Mouse (Mus musculus): ENCODE results near the gene Slc1a7.
A peak's percentile ranks its signal among the peaks of the same experiment; 100 is the strongest.

The Slc1a7 gene

DNA sequence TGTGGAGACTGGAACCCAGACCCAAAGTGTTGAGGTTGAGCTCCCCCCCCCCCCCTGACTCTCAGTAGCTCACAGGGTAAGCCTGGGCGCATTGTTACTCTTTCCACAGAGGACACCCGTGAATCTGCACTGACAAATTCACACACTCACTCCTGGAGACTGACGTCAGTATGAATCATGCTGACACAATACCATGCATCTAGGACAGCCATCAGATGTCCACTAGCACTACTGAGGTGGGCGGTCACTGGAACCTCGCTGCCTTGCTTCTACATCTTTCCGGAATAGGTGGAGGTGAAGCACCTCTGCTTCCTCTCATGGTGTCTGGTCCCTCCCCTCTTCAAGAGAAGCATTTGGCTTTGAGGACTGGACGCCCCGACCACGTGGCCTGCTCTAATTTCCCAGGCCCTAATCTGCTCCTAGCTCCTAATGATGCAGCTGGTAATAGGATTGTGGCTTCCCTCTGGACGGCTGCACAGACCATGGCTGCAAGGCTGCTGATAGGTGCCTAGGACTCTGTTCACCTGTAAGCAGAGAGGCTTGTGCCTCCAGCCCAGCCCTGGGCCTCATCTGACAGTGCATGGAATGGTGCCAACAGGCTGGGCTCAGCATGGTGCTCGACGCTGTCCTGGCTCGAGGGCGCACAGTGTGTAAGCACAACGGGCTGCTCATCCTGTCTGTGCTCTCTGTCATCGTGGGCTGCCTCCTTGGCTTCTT, at the start of gene Slc1a7:
Gene Slc1a7 (plus strand): TSS at position 367 of the 717 bp plus-strand sequence.
- no peak for DNase-seq

DNA sequence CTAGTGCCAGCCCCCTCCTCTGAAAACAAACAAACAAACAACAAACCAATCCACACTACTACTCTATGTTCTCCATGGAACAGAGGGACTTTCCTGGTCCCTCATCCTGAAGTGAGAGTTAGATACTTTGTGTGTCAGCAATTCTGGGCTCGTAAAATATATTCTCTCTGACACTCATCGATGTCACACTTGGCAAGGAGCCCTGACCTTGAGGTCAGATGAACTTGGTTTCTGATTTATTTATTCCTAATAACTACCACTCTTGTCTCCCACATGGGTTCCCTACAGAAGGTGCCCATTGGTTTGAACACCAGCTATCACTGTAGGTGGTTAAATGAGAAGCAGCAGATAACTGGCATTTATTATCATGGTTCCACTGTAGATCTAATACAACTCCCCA, 47.8 kb upstream of the Slc1a7 start:
- peak; percentile 30 for DNase-seq

DNA sequence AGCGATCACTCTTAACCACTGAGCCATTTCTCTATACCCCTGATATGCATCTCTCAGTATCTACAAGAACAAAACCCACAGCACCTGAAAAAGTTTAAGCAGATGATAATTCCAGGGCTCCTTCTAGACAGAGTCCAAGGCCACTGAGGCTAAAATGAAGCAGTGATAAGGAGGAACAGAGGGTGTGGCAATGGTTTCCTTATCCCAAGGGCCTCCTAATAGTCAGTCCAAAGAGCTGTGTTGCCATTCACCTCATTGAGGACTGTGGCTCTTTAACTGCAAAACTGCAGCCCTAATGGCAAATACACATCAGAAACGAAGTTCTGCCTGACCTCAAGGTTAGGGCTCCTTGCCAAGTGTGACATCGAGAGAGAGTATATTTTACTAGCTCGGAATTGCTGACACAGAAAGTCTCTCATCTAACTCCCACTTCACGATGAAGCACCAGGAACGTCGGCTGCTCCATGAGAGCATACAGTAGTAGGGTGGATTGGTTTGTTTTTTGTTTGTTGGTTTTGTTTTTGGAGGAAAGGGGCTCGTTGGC, 46.9 kb upstream of the Slc1a7 start:
- DNase-seq = peak; percentile 79

DNA sequence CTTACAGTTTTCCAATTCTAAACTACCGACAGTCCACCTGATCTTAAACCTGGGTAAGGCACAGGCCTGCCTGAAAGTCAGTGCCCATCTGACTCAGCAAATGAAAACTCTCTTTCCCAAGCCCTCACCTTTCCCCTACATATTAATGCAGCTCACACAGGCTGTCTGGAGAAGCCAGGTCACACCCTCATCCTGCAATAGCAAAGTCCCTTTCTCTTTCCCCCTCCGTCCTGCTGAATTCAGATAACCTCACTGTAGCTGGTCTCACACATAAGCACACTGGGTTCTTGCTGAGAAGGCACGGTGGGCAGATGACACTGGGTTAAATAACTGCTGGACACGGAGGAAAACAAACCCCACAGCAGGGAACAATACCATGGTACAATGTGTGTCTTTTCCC, 46.2 kb upstream of the Slc1a7 start:
- DNase-seq = peak; percentile 89

DNA sequence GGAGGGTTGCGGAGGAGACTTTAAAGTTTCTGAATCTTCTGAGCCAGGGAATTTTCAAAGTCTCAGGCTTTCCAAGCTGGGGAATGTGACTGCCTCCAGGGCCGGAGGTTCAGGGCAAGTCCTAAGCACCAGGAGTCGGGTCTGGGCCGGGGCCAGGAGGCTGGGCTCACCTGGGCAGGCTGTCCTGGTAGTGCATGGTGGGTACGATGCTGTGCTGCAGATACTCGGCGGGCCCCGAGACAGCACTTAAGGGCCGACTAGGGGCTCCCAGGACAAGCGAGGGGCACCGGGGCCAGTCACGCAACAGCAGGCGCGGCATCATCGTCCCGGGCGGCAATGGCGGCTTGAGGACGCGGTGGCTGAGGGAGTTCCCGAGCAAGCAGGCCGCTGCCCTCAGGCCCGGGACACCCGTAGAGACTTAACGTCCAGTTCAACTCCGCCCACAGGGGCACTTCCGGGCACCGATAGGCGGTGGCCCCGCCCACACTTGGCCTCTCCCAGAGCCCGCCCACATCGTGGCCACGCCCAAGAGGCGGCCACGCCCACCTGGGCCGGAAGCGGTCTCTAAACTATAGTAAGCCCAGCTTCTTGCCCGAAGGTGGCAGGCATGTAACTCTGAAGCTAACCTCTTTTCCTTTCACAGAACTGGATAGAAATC, 44.9 kb upstream of the Slc1a7 start, which contains the start of gene Cpt2:
Gene Cpt2 (minus strand): TSS at position 466 of the 658 bp plus-strand sequence.
- peak; percentile 98 for DNase-seq

DNA sequence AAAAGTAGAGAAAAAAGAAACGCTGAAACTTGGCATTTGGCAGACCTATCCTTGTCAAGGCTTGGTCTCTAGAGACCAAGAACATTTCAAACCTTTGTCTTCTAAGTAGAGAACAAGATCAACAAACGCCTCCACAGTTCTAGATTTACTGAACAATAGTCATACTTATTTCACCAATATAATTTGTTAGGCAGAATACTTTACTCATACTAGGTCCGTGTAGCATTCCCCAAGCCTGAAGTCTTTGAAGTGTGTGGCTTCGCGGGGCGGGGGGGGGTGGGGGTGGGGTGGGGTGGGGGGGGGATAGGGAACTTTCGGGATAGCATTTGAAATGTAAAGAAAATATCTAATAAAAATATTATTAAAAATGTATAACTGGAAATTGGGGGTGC, 44.3 kb upstream of the Slc1a7 start:
- DNase-seq = no peak

DNA sequence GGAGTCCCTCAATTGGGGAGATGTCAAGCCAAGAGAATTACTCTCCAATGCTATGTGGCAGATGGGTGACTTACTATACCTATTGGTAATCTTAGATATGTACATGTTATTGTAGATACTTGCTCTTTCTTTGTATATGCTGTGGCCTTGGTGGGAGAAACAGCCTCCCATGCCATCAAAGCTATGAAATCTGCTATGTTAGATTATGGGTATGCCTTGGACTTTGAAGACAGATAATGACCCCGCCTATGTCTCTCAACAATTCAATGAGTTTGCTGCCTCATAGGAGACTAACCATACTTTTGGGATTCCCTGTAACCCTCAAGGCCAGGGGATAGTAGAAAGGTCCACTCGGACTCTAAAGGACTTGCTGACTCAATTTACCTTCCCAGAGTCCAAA, 39.9 kb upstream of the Slc1a7 start:
- DNase-seq = no peak

DNA sequence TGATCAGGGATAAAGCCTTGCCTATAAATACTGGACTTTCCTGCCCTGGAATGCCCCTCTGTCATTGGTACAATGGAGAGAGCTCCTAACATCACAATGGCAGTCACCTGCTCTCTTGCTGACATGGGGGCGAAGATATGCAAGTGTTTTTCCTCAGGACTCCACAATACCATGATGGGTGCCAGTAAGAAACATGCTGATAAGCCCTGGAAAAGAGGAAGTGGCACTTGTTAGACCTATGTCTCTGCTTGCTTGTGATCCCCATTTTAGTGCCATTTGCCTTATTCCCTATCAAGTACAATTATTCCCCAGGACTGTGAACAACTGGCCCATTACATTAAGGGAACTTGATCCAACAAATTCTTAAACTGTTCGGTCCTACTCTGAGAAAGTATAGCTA, 39.4 kb upstream of the Slc1a7 start:
- no peak for DNase-seq

DNA sequence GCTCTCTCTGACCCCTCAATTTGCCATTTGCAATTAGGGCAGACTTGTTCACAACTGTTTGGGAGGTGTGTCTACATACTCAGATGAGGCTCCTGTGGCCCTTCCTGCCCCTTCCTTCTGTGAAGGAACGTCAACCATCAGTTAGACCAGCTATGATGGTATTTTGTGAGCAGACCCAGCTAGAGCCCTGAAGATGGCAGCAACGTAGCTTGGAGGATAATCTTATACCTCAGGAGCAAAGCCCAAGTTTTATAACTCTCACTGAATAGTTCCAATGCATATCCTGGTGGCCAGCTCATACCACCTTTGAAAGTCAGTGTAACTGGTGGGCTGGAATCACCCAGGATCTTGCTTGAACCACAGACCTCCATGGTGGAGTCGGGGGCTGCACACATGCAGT, 36.7 kb upstream of the Slc1a7 start:
- DNase-seq = no peak

DNA sequence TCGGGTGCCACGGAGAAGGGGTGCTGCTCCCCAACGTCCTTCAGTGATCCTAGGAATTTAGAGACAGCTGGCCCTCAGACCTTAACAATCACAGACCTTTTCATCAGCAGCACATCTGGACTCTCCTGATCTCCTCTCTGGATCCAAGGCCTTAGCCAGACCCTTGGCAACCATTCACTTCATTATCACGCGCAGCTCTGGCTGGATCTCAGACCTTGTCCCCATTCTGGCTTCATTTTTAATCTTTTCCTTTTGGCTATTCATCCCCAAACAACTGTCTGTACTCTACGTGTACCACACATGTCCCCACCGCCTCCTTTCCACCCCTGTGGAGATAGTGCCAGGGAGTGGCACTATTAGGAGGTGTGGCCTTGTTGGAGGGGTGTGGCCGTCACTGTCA, 34.9 kb upstream of the Slc1a7 start:
- no peak for DNase-seq

DNA sequence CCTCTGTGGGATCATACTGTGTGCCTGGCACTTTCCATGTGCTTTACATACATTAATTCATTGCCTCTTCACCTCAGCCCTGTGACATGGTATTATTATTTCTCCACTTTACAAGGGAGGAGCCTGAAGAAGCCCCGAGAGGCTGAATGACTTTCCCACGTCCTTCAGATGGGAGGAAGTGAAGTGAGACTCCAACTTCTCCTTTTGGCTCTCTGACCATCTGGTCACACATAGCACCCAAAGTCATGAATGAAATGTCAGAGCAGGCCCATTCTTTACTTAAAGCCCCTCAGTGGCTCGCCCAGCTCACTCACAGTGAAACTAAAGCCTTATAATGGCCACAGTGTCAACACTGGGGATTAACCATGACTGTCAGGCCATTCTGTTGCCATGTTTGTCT, 32.9 kb upstream of the Slc1a7 start:
- DNase-seq = no peak

DNA sequence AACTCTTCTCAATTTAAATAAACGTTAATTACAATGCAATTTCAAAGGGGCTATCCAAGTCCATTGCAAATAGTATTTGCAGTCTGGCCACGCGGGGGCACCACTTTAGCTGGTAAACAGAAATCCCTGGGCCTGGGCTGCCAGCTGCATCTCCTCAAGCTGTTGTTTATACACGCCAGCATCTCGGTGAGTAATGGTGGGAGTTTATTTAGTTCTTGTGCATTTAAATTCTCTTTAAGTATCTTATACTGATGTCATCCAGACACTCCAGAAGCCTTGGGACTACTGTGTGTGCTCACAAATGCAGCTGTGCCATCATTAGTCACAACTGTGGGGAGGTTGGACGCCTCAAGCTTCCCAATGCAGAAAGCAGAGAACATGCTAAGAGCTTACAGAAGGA, 30.8 kb upstream of the Slc1a7 start:
- DNase-seq = peak; percentile 77

DNA sequence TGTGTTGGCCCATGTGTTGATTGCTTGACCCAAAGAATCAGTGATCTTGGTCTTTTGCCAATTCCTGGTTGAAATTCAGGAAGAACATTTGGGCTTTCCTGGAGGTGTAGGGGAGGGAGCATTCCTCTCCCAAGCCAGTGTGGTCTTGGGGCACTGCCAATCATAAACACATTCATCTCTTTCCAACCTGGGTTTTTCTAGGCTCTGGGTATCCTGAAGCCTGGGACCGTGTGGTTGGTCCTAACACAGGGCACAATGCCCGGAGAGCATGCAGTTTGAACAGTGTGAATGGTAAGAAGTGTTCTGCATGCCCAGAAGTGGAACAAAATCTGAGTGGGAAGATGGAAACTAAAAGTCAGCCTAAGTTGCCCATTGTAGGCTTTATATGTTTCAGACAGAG, 30.0 kb upstream of the Slc1a7 start:
- no peak for DNase-seq

DNA sequence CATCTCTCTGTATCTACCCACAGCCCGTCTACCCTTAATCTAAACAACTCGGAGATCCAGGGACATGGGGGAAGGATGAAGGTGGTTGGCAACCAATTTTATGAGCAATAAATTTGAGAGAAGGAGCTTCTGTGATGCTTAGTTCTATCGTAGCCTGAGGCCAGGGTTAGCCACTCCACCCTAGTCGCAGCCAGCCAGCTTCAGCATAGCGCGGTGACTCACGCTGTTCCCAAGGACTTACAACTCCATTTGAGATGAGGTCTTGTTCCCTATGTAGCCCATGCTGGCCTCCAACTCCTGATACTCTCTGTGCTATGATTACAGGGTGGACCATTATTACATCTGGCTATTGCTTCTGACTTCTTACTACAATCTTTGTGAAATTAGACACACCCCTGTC, 25.4 kb upstream of the Slc1a7 start:
- DNase-seq = no peak

DNA sequence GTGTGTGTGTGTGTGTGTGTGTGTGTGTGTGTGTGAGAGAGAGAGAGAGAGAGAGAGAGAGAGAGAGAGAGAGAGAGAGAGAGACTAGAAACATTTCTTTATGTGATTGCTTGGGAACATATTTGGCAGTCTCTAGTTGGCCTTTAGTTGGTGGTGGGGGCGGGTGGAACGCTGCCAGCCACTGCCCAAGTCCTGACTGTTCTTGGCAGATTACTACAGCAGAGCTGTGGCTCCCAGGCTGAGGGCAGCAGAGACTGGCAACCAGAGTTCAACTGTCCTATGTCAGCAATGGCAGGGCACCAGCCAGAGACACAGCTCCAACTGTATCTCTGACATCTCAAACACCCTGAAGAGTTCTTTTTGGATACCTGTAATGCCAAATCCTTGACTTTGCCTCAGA, 24.0 kb upstream of the Slc1a7 start:
- no peak for DNase-seq

DNA sequence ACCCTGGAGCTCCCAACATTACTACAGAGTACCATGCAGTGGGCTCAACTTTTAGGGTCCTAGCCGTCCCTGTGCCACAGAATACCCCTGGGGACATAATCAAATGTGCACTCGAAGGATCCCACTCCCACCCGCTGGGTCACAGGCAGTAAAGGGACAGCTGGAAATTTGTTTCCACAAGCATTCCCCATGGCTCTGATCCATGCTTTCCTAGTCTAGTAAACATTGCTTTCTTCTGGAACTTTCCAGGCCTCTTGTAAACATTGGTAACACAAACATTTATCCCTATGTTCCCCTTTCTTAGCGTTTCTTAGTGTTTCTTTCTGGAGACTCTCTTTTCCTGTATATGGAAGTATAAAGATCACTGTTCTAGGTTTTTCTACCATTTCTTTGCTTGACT, 18.2 kb upstream of the Slc1a7 start:
- DNase-seq = no peak

DNA sequence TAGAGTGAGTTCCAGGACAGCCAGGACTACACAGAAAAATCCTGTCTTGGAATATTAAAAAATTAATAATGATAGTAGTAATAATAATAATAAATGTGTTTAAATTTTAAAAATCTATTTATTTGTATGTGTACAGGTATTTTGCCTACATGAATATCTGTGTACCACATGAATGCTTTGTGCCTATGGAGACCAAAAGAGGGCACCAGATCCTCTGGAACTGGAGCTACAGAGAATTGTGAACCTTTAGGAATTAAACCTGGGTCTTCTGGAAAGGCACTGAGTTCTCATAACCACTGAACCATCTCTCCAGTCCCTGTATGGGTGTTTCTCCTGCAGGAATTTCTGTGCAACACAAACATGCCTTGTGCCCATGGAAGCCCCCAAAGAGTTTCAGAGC, 15.3 kb upstream of the Slc1a7 start:
- DNase-seq = peak; percentile 44

DNA sequence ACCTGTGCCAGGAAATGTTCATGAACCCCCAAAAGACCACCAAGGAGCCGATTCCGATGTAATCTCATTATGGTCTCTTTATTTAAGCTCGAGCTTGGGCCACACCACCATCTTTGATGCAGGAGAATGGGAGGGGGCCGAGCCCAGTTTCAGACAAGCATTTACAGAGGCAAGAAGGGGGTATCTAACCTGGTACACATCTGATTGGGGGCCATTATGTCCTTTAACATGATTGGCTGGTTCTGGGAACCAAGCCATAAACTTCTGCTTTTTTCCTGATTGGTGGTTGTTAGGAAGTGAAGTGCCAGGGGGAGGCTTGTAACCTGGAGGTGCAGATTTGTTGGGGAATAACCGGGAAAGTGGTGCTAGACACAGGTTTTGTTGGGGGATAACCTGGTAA, 12.4 kb upstream of the Slc1a7 start:
- DNase-seq = no peak

DNA sequence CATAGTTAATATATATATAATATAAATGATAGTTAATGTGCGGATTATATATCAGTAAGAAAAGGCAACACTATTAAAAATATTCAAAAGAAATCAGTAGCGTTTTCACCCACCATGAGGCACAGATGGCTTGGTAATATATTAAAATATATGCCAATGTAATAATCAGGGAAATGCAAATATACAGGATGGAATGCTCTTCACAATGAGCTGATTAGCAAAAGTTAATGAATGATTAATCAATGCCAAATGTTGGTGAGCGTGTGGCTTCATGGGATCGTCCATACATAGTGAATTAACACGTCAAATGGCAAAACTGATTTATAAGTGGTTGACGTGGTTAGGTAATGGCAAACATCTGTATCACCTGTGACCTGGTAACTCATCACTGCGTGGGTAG, 9.6 kb upstream of the Slc1a7 start:
- no peak for DNase-seq

DNA sequence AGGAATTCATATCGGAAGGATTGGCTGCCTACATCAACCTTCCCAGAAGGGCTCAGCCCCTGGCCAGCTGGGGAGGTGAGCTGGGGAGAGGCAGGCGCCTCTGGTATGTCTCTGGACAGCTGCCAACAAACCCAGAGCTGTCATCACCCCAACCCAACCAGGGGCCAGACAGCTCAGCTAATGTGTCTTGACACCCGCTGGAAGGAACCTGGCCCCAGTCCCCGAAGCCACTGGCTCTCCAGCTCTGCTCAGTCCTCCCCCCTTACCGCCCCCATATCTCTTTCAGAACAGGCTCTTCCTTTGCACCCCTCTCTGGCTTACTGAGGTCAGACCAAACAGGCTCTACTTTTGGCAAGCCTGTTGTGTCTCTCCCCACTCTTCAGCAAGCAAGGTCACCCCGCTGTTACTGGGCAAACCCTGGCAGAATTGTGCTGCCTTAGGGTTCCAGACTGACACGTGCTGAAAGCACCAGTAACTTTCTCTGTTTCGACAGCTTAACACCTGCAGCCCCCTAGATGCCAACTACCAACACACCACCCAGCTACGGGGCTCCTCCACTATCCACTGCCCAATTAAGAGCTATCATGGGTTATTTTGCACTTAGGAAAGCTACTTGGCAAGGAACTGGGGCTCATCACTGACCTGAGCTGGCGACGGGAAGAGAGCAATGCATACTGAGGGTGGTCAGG, 5.9 kb upstream of the Slc1a7 start:
- DNase-seq = peak; percentile 22

DNA sequence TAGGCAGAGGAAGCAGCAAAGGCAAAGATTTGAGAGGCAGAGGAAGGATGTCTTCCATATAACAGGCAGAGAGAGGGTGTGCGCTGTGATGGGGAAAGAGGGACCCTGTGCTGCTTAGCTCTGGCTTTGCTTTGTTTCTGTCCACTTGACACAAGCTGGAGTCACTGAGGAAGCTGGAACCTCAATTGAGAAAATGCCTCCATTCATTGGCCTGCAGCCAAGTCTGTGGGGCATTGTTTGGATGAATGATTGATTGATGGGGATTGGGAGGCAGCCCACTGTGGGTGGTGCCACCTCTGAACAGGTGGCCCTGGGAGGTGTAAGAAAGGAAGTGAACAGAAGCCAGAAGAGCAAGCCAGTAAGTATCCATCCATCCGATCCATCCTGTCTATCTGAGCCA, 5.3 kb upstream of the Slc1a7 start:
- DNase-seq = no peak

DNA sequence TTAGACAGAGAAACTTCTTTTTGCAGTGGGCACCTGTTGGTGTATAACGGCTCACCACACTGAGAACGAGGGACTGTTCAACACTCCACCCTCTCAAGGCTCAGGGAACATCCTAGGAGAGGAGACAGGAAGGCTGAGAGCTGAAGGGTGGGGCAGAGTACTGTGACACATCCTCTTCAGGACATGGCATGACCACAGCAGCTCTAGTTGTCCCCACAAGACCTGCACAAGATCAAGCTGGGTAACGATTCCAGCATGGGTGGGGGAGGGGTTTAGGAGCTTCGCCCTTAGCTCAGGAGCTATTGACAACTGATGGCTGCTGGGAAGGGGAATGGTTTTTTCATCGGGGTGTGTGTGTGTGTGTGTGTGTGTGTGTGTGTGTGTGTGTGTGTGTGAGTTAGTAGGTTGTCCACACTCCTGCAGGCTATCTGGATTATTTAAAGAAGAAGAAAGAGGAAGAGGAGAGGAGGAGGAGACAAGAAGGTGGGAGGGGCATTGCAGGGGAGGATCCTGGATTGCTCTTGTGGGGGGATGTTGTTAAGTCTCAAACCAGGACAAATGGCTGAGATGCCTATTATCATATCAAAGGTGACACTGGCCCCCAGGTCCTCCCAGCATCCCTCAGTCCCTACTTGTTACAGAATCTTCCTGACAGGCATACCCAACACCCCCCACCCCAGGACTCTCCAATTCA, 1.6 kb upstream of the Slc1a7 start:
- no peak for DNase-seq

DNA sequence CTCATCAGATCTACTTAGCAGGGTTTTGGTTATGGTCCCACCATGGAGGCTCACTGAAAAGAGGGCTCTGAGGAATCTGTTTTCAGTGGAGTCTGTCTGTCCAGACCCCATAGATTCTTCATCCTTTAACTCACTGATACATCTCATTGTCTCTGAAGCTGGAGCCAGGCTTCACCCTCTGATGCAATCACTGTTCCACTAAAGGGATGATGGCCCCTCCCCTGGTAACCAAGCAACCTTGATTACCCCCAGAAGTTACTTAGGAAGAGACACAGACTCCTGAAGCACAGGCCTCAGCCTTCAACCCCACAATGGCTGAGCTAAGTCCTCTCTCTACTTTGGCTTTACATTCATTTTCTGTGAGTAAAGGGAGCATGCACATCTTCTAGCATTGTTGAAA, 1.6 kb downstream of the Slc1a7 start:
- no peak for DNase-seq
